Mouse (Mus musculus): ENCODE measurements at regions not wholly inside any gene's neighbourhood (a gene's known extent, or its start where the extent isn't known, plus 50 kb on each side); places are given as distances from the start of the nearest gene placed in this dataset.

DNA sequence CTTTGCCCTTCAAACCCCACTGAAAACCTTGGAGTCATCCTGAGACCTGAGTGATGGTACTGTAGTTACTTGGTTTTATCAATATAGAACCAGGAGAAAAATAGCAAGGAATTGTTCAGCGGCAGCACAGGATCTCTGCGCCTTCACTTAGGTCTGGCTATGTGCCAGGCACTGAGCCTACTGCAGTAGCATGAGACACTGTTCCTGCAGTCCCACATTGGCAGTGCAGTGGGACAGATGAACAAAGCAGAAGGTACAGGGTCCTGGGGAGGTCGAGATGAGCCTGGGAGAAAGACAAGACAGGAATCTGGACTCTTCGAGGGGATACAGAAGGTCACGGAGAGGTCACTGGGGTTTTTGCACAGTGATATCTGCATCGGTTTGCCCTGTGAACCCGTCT is 88.5 kb upstream of the 1110032F04Rik start:
- H3K9ac ChIP-seq (ENCODE audit: control insufficient read depth, low read depth, low read length, poor library complexity, severe bottlenecking) = no peak overlapping the region
- H3K9me3 ChIP-seq (replicated peaks; ENCODE audit: insufficient read depth, low read length) = no peaks in the 10 kb centered on the region
- DNase-seq (ENCODE audit: low read depth, low spot score) = no peak
- TF ChIP-seq MAZ (IDR thresholded peaks at IDR 0.05; ENCODE audit: low read depth, low read length) (no peak), MYB (IDR thresholded peaks at IDR 0.05; ENCODE audit: low read depth, low read length) (no peak), POLR2AphosphoS5 (IDR thresholded peaks at IDR 0.05; ENCODE audit: borderline replicate concordance, low read depth, low read length) (no peak), E2F4 (IDR thresholded peaks at IDR 0.05; ENCODE audit: borderline replicate concordance, low read depth, low read length) (no peak), MAX (IDR thresholded peaks at IDR 0.05; ENCODE audit: low read length) (no peak), HCFC1 (IDR thresholded peaks at IDR 0.05; ENCODE audit: low read depth, low read length) (no peak)
- H3K27ac ChIP-seq (ENCODE audit: control insufficient read depth, low read depth, low read length) = no peak overlapping the region
- no peaks in the 10 kb centered on the region for H3K36me3 ChIP-seq (ENCODE audit: control insufficient read depth in 1 of 2, insufficient read depth in 2 of 2, low read length in 2 of 2)
- no peaks in the 10 kb centered on the region for H3K79me2 ChIP-seq (ENCODE audit: control insufficient read depth, insufficient read depth, low read length, poor library complexity)
- H3K27me3 ChIP-seq (ENCODE audit: control insufficient read depth in 1 of 2, insufficient read depth in 2 of 2, low read length in 2 of 2) = peaks cover 0 to 1% of the 10 kb centered on the region in 2 experiments; a peak in 2 of 4 replicates
- no peaks in the 10 kb centered on the region for H3K4me1 ChIP-seq (ENCODE audit: control insufficient read depth in 1 of 2, insufficient read depth in 2 of 2, low read length in 2 of 2)
- no peak overlapping the region for H3K4me3 ChIP-seq (ENCODE audit: control insufficient read depth in 1 of 2, insufficient read depth in 1 of 2, low read depth in 2 of 2, low read length in 2 of 2)

DNA sequence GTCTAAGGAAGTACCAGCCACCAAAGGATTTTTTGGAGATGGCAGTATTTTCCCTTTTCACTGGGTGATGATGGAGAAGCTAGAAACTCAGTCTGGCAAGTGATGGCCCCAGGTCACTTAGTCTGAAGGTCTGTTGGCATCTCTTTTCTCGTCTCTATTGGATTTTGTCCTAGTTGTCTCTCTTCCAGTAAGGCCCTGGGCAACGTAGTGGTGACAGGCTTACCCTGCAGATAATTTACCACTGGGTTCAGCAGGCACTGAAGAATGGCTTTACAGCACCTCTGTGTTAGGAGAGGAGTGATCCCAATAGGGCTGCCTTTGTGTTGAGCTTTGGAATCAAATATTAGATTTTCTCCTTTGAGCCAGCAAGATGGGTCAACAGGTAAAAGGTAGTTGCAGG is 87.9 kb upstream of the 1110032F04Rik start:
- no peak for DNase-seq (ENCODE audit: low read depth, low spot score)
- Histone ChIP-seq H3K27me3 (ENCODE audit: control insufficient read depth in 1 of 2, insufficient read depth in 2 of 2, low read length in 2 of 2) (peaks cover 0 to 1% of the 10 kb centered on the region in 2 experiments; a peak in 2 of 4 replicates), H3K27ac (ENCODE audit: control insufficient read depth, low read depth, low read length) (no peak overlapping the region), H3K9ac (ENCODE audit: control insufficient read depth, low read depth, low read length, poor library complexity, severe bottlenecking) (no peak overlapping the region), H3K36me3 (ENCODE audit: control insufficient read depth in 1 of 2, insufficient read depth in 2 of 2, low read length in 2 of 2) (no peaks in the 10 kb centered on the region), H3K79me2 (ENCODE audit: control insufficient read depth, insufficient read depth, low read length, poor library complexity) (no peaks in the 10 kb centered on the region), H3K9me3 (replicated peaks; ENCODE audit: insufficient read depth, low read length) (no peaks in the 10 kb centered on the region), H3K4me1 (ENCODE audit: control insufficient read depth in 1 of 2, insufficient read depth in 2 of 2, low read length in 2 of 2) (no peaks in the 10 kb centered on the region), H3K4me3 (ENCODE audit: control insufficient read depth in 1 of 2, insufficient read depth in 1 of 2, low read depth in 2 of 2, low read length in 2 of 2) (no peak overlapping the region)
- no peak for TF ChIP-seq USF1 (IDR thresholded peaks at IDR 0.05; ENCODE audit: low read depth, low read length)

DNA sequence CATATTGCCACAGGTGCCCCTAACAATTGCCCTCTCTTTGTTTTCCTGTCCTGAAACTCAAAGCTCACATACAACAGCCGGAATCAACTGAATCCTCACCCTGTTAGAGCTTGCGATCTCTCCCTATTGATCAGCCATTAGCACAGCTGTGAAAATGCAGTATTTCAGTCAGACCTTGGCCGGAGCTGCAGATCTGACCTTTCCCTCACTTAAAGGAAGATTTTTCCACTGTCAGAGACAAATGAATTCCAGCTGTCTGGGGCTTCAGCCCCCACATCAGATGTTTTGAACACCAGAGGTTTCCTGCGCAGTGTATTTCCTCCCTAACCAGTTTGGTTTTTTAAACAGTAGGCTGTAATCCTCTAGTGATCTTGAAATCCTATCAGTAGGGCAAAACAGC is 87.0 kb upstream of the 1110032F04Rik start:
- no peak overlapping the region for H3K9ac ChIP-seq (ENCODE audit: control insufficient read depth, low read depth, low read length, poor library complexity, severe bottlenecking)
- no peaks in the 10 kb centered on the region for H3K4me1 ChIP-seq (ENCODE audit: control insufficient read depth in 1 of 2, insufficient read depth in 2 of 2, low read length in 2 of 2)
- no peak for TF ChIP-seq MXI1 (IDR thresholded peaks at IDR 0.05; ENCODE audit: low read depth, low read length)
- TF ChIP-seq ZMIZ1 (IDR thresholded peaks at IDR 0.05; ENCODE audit: low read depth, low read length) = no peak
- TF ChIP-seq JUND (IDR thresholded peaks at IDR 0.05; ENCODE audit: low read depth, low read length) = no peak
- no peak for TF ChIP-seq ZNF384 (IDR thresholded peaks at IDR 0.05; ENCODE audit: low read depth, low read length)
- TF ChIP-seq MYC (IDR thresholded peaks at IDR 0.05; ENCODE audit: low read depth, low read length) = no peak
- DNase-seq (ENCODE audit: low read depth, low spot score) = no peak
- no peaks in the 10 kb centered on the region for H3K9me3 ChIP-seq (replicated peaks; ENCODE audit: insufficient read depth, low read length)
- H3K4me3 ChIP-seq (ENCODE audit: control insufficient read depth in 1 of 2, insufficient read depth in 1 of 2, low read depth in 2 of 2, low read length in 2 of 2) = no peak overlapping the region
- no peaks in the 10 kb centered on the region for H3K36me3 ChIP-seq (ENCODE audit: control insufficient read depth in 1 of 2, insufficient read depth in 2 of 2, low read length in 2 of 2)
- H3K27me3 ChIP-seq (ENCODE audit: control insufficient read depth in 1 of 2, insufficient read depth in 2 of 2, low read length in 2 of 2) = peaks cover 0 to 3% of the 10 kb centered on the region in 2 experiments; a peak in 3 of 4 replicates
- no peak overlapping the region for H3K27ac ChIP-seq (ENCODE audit: control insufficient read depth, low read depth, low read length)
- no peaks in the 10 kb centered on the region for H3K79me2 ChIP-seq (ENCODE audit: control insufficient read depth, insufficient read depth, low read length, poor library complexity)

Data from MEL (cell line).